Mouse (Mus musculus) testis, adult 2 months (tissue): Measurements from ENCODE around the gene Rbm15b. TPM values are rescaled to one million over a fixed set of nuclear protein-coding genes. Genes with fewer than 3 reads are reported as not detected.

Experiments
- H3K27ac ChIP-seq: fragments of 200-500 bp; 2 replicates; pipeline ENCODE4 v1.5.1; 2012; ENCODE audit warnings: low read depth, low read length; ENCODE audit not compliant: control insufficient read depth, insufficient read depth
- H3K27me3 ChIP-seq: fragments of 200-500 bp; 2 replicates; pipeline ENCODE4 v1.6.1; 2012; ENCODE audit warnings: mild to moderate bottlenecking, low read length, moderate library complexity; ENCODE audit not compliant: control insufficient read depth, insufficient read depth
- H3K36me3 ChIP-seq: fragments of 200-500 bp; 2 replicates; pipeline ENCODE4 v1.6.1; 2012; ENCODE audit warnings: mild to moderate bottlenecking, low read length; ENCODE audit not compliant: control insufficient read depth, insufficient read depth
- H3K4me1 ChIP-seq: fragments of 200-500 bp; 2 replicates; pipeline ENCODE4 v1.6.1; 2012; ENCODE audit warnings: low read length; ENCODE audit not compliant: control insufficient read depth, insufficient read depth
- H3K4me3 ChIP-seq: fragments of 200-500 bp; 2 replicates; pipeline ENCODE4 v1.5.1; 2012; ENCODE audit warnings: low read depth, mild to moderate bottlenecking, low read length, moderate library complexity, mixed read lengths; ENCODE audit not compliant: control insufficient read depth
- CTCF ChIP-seq: fragments of 200-500 bp; IDR thresholded peaks from 2 replicates; pipeline ENCODE4 v1.5.1; 2012; ENCODE audit warnings: low read depth, mild to moderate bottlenecking, inconsistent platforms, low read length, moderate library complexity; ENCODE audit not compliant: control insufficient read depth, insufficient read depth, insufficient replicate concordance
- POLR2A ChIP-seq: fragments of 200-500 bp; IDR thresholded peaks from 2 replicates; pipeline ENCODE4 v1.6.1; 2012; ENCODE audit warnings: low read depth, mild to moderate bottlenecking, inconsistent platforms, low read length, moderate library complexity; ENCODE audit not compliant: control insufficient read depth
- polyA plus RNA-seq: library from polyadenylated mRNA; depleted of rRNA; stranded (reverse); fragments of >200 nt; gene quantifications from 2 replicates; pipeline ENCODE4 v1.2.3, GENCODE M21; 2012

Rbm15b gene
- polyA plus RNA-seq, 1 experiment = 4.6 TPM

GRCm38 (mm10) chr9:106883085-106883484, 4.1 kb downstream of the Rbm15b start:
- Histone ChIP-seq H3K36me3 (no peaks in the 10 kb centered on the region; the same call in 1 of the 2 replicates), H3K4me1 (peaks cover 16% of the 10 kb centered on the region), H3K4me3 (peak overlapping the region; percentile 4), H3K27me3 (no peaks in the 10 kb centered on the region), H3K27ac (no peak overlapping the region)
- TF ChIP-seq POLR2A (no peak), CTCF (no peak)

- Histone ChIP-seq H3K27ac (no peak overlapping the region), H3K4me3 (no peak overlapping the region), H3K36me3 (no peaks in the 10 kb centered on the region; the same call in 1 of the 2 replicates), H3K4me1 (peaks cover 16% of the 10 kb centered on the region), H3K27me3 (no peaks in the 10 kb centered on the region)
- TF ChIP-seq CTCF (no peak), POLR2A (no peak)
These were observed 5.1 kb downstream of the Rbm15b start for GRCm38 (mm10) chr9:106882176-106882575.

GRCm38 (mm10) chr9:106881071-106881755, 6.0 kb downstream of the Rbm15b start:
- H3K4me1 ChIP-seq = peaks cover 16% of the 10 kb centered on the region
- no peak overlapping the region for H3K27ac ChIP-seq
- no peaks in the 10 kb centered on the region; the same call in 1 of the 2 replicates for H3K36me3 ChIP-seq
- no peak overlapping the region for H3K4me3 ChIP-seq
- H3K27me3 ChIP-seq = no peaks in the 10 kb centered on the region
- TF ChIP-seq CTCF = no peak
- no peak for TF ChIP-seq POLR2A

GRCm38 (mm10) chr9:106879471-106879870, 7.8 kb downstream of the Rbm15b start:
- Histone ChIP-seq H3K27ac (no peak overlapping the region), H3K36me3 (no peaks in the 10 kb centered on the region; the same call in 1 of the 2 replicates), H3K27me3 (no peaks in the 10 kb centered on the region), H3K4me1 (peaks cover 5% of the 10 kb centered on the region), H3K4me3 (no peak overlapping the region)
- TF ChIP-seq CTCF (no peak), POLR2A (no peak)

GRCm38 (mm10) chr9:106876666-106877065, 10.6 kb downstream of the Rbm15b start:
- H3K4me1 ChIP-seq = no peaks in the 10 kb centered on the region
- H3K27me3 ChIP-seq = no peaks in the 10 kb centered on the region
- no peak overlapping the region for H3K4me3 ChIP-seq
- no peak for TF ChIP-seq CTCF
- no peak for TF ChIP-seq POLR2A
- no peaks in the 10 kb centered on the region for H3K36me3 ChIP-seq
- no peak overlapping the region for H3K27ac ChIP-seq

- H3K27ac ChIP-seq = no peak overlapping the region
- H3K36me3 ChIP-seq = no peaks in the 10 kb centered on the region
- H3K4me1 ChIP-seq = no peaks in the 10 kb centered on the region
- no peak for TF ChIP-seq POLR2A
- TF ChIP-seq CTCF = no peak
- no peaks in the 10 kb centered on the region for H3K27me3 ChIP-seq
- H3K4me3 ChIP-seq = no peak overlapping the region
These were observed 13.0 kb downstream of the Rbm15b start for GRCm38 (mm10) chr9:106874216-106874615.

- no peak for TF ChIP-seq POLR2A
- TF ChIP-seq CTCF = no peak
- H3K4me1 ChIP-seq = no peaks in the 10 kb centered on the region
- no peak overlapping the region for H3K4me3 ChIP-seq
- H3K27me3 ChIP-seq = no peaks in the 10 kb centered on the region
- H3K27ac ChIP-seq = no peak overlapping the region
- H3K36me3 ChIP-seq = peaks cover 2% of the 10 kb centered on the region
These were observed 29.2 kb downstream of the Rbm15b start for GRCm38 (mm10) chr9:106858036-106858435.

- Histone ChIP-seq H3K27ac (no peak overlapping the region), H3K27me3 (no peaks in the 10 kb centered on the region), H3K4me1 (no peaks in the 10 kb centered on the region), H3K36me3 (peaks cover 2% of the 10 kb centered on the region), H3K4me3 (no peak overlapping the region)
- TF ChIP-seq CTCF (no peak), POLR2A (no peak)
These were observed 30.6 kb downstream of the Rbm15b start for GRCm38 (mm10) chr9:106856664-106857063.
